Mouse (Mus musculus): ENCODE data around the gene Gabrg3. TPM values are rescaled to one million over a fixed set of nuclear protein-coding genes. Genes with fewer than 3 reads are reported as not detected.

The Gabrg3 gene
- polyA plus RNA-seq, 1 experiment from 2014 or later = 0.77 TPM

GRCm38 (mm10) chr7:56768216-56768615, 618.8 kb downstream of the Gabrg3 start:
- H3K4me3 ChIP-seq (ENCODE audit: low read depth, low read length) = no peak overlapping the region
- 67% methylated on average over 4 of the region's 4 CpGs for WGBS

DNA sequence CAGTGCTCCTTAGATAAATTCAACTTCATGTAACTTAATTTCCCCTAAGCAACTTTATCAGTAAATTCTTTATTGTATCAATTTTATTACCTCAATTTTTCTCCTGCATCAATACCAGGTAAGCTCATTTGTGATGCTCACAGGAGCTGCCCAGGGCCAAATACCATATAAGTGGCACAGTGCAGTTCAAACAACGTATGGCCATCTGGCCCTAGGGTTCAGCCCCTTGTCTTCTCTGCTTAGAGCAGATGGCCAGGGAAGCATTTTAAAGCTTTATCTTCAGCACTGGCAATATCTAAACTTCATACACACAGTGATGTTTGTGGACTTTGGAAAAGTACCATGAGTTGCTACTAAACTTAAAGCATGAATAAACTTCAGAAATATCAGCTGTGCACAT, 619.2 kb downstream of the Gabrg3 start:
- 53% methylated on average over 1 of the region's 1 CpGs for WGBS
- DNase-seq (ENCODE audit: low spot score) = no peak
- H3K27me3 ChIP-seq (replicated peaks; ENCODE audit: control insufficient read depth, insufficient read depth, low read length) = no peaks in the 10 kb centered on the region
- no peak overlapping the region for H3K27ac ChIP-seq (replicated peaks; ENCODE audit: low read depth, low read length)
- no peak overlapping the region for H3K9ac ChIP-seq (ENCODE audit: low read depth, low read length)
- no peak for ATAC-seq (ENCODE audit: low read depth)
- H3K9me3 ChIP-seq (ENCODE audit: control insufficient read depth, low read length) = no peaks in the 10 kb centered on the region
- no peak overlapping the region for H3K4me2 ChIP-seq (ENCODE audit: low read depth, low read length)
- no peaks in the 10 kb centered on the region for H3K4me1 ChIP-seq (ENCODE audit: control insufficient read depth, insufficient read depth, low read length)
- no peak overlapping the region for H3K4me3 ChIP-seq (ENCODE audit: low read depth, low read length)
- no peaks in the 10 kb centered on the region for H3K36me3 ChIP-seq (ENCODE audit: control insufficient read depth, insufficient read depth, low read length)

More at GRCm38 (mm10) chr7:56768216-56768615, 618.8 kb downstream of the Gabrg3 start:
- DNase-seq (ENCODE audit: low spot score) (peak; percentile 26), ATAC-seq (ENCODE audit: low read depth) (no peak)
- Histone ChIP-seq H3K4me2 (ENCODE audit: low read depth, low read length) (no peak overlapping the region), H3K36me3 (ENCODE audit: control insufficient read depth, insufficient read depth, low read length) (no peaks in the 10 kb centered on the region), H3K4me1 (ENCODE audit: control insufficient read depth, insufficient read depth, low read length) (no peaks in the 10 kb centered on the region), H3K27ac (replicated peaks; ENCODE audit: low read depth, low read length) (no peak overlapping the region), H3K9me3 (ENCODE audit: control insufficient read depth, low read length) (no peaks in the 10 kb centered on the region), H3K9ac (ENCODE audit: low read depth, low read length) (no peak overlapping the region), H3K27me3 (replicated peaks; ENCODE audit: control insufficient read depth, insufficient read depth, low read length) (no peaks in the 10 kb centered on the region)

DNA sequence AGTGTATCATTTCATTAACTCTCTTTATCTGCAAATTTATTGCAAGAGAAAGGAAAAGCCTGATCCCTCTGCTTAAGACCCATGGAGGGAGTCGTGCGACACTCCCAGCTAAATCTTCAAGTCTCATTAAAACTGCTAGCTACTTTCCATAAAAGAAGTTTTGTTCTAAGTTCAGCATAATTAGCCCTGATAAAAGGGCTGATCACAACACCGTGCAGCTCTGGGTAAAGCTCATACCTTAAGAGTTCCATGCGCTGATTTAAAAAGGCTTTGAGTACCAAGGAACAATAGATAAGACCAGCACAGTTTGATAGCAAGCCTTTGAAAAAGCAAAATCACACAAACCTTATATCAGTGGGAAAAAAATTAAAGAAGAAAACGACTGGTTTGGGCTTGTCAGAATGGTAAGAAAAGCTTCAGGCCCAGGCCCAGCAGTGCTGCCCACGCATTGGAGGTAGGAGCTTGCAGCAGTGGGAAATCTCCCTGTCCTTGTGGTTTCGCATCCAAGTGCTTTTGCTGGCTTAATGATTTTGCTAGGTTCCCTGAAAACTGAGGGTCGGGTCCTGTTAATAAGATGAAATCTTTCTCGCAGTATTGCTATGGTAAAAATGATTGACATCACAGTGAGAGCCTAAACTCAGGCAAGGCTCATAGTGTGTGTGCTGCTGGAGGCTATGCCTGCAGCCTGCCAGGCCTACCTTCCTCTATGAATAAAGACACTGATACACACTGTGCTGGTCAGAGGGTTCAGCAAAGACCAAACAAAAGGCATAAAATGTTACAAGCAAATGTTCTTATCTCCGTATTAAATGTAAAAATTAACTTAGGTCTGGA, 621.2 kb downstream of the Gabrg3 start:
- no peaks in the 10 kb centered on the region for H3K36me3 ChIP-seq (ENCODE audit: control insufficient read depth, insufficient read depth, low read length)
- no peak for DNase-seq (ENCODE audit: low spot score)
- no peak for ATAC-seq (ENCODE audit: low read depth)
- H3K27ac ChIP-seq (replicated peaks; ENCODE audit: low read depth, low read length) = no peak overlapping the region
- WGBS = 59% methylated on average over 10 of the region's 10 CpGs
- no peaks in the 10 kb centered on the region for H3K4me1 ChIP-seq (ENCODE audit: control insufficient read depth, insufficient read depth, low read length)
- H3K9ac ChIP-seq (ENCODE audit: low read depth, low read length) = no peak overlapping the region
- no peak overlapping the region for H3K4me2 ChIP-seq (ENCODE audit: low read depth, low read length)
- no peaks in the 10 kb centered on the region for H3K27me3 ChIP-seq (replicated peaks; ENCODE audit: control insufficient read depth, insufficient read depth, low read length)
- H3K9me3 ChIP-seq (ENCODE audit: control insufficient read depth, low read length) = no peaks in the 10 kb centered on the region
- no peak overlapping the region for H3K4me3 ChIP-seq (ENCODE audit: low read depth, low read length)

- DNase-seq (ENCODE audit: low spot score) = no peak
- no peak overlapping the region for H3K4me2 ChIP-seq (ENCODE audit: low read depth, low read length)
- H3K27ac ChIP-seq (replicated peaks; ENCODE audit: low read depth, low read length) = no peak overlapping the region
- H3K9ac ChIP-seq (ENCODE audit: low read depth, low read length) = no peak overlapping the region
- H3K27me3 ChIP-seq (replicated peaks; ENCODE audit: control insufficient read depth, insufficient read depth, low read length) = no peaks in the 10 kb centered on the region
- WGBS = 86% methylated on average over 6 of the region's 6 CpGs
- H3K36me3 ChIP-seq (ENCODE audit: control insufficient read depth, insufficient read depth, low read length) = no peaks in the 10 kb centered on the region
- ATAC-seq (ENCODE audit: low read depth) = no peak
- no peak overlapping the region for H3K4me3 ChIP-seq (ENCODE audit: low read depth, low read length)
- no peaks in the 10 kb centered on the region for H3K9me3 ChIP-seq (ENCODE audit: control insufficient read depth, low read length)
- no peaks in the 10 kb centered on the region for H3K4me1 ChIP-seq (ENCODE audit: control insufficient read depth, insufficient read depth, low read length)
These were observed 657.8 kb downstream of the Gabrg3 start for GRCm38 (mm10) chr7:56729225-56729624.

Other genes starting within 250 kb of the Gabrg3 start
- gene Gabrb3, start 32.5 kb upstream of the Gabrg3 start, polyA plus RNA-seq (2014; fragmentation: Nextera tagmentation; extraction: Ambion mirVana) = 3.3 and 4.4 TPM in 2 replicates
- 1.6 and 1.7 TPM in 2 replicates for gene Gabra5, start 122.9 kb upstream of the Gabrg3 start, polyA plus RNA-seq (2014; fragmentation: Nextera tagmentation; extraction: Ambion mirVana)

Data from embryonic facial prominence, embryonic 14.5 days (tissue).